Mouse (Mus musculus) C2C12 (cell line): Measurements from ENCODE around the gene Glyctk. TPM values are rescaled to one million over a fixed set of nuclear protein-coding genes. Genes with fewer than 3 reads are reported as not detected.
"Not testable (repeated sequence)": the region's sequence is repeated elsewhere in the genome, so short reads cannot be mapped to it uniquely, and the experiment has no call there.

ENCODE experiments used
- H3K27me3 ChIP-seq: one replicate; pipeline ENCODE4 v1.6.1; 2011; ENCODE audit not compliant: control insufficient read depth, insufficient read depth, insufficient read length
- H3K36me3 ChIP-seq: one replicate; pipeline ENCODE4 v1.6.1; 2011; ENCODE audit not compliant: control insufficient read depth, insufficient read depth
- H3K4me3 ChIP-seq: one replicate; pipeline ENCODE4 v1.5.1; 2011; ENCODE audit warnings: mild to moderate bottlenecking, control low read depth; ENCODE audit not compliant: poor library complexity, insufficient read depth, severe bottlenecking
- H3K79me2 ChIP-seq: one replicate; pipeline ENCODE4 v1.6.1; 2011; ENCODE audit not compliant: control insufficient read depth, insufficient read depth
- H3K79me3 ChIP-seq: one replicate; pipeline ENCODE4 v1.6.1; 2011; ENCODE audit warnings: low read depth, control low read depth
- H3ac ChIP-seq: one replicate; pipeline ENCODE3; 2011; ENCODE audit warnings: low read depth; ENCODE audit not compliant: control insufficient read depth, insufficient read length
- CEBPB ChIP-seq: IDR thresholded peaks from one replicate; pipeline ENCODE4 v1.6.1; 2011; ENCODE audit warnings: low read depth, mild to moderate bottlenecking, control low read depth, moderate library complexity
- CTCF ChIP-seq: IDR thresholded peaks from one replicate; pipeline ENCODE4 v1.5.1; 2011; ENCODE audit not compliant: control insufficient read depth, insufficient read depth, insufficient read length
- FOSL1 ChIP-seq: IDR thresholded peaks from one replicate; pipeline ENCODE4 v1.8.0; 2011; ENCODE audit warnings: mild to moderate bottlenecking, low read length; ENCODE audit not compliant: poor library complexity, insufficient read depth, severe bottlenecking
- MAX ChIP-seq: IDR thresholded peaks from one replicate; pipeline ENCODE4 v1.6.1; 2011; ENCODE audit warnings: mild to moderate bottlenecking, control low read depth
- MYOD1 ChIP-seq: IDR thresholded peaks from one replicate; pipeline ENCODE4 v1.6.1; 2011; ENCODE audit warnings: low read depth; ENCODE audit not compliant: control insufficient read depth, insufficient read length
- MYOG ChIP-seq: IDR thresholded peaks from one replicate; pipeline ENCODE4 v1.6.1; 2011; ENCODE audit not compliant: control insufficient read depth, insufficient read length; ENCODE audit errors: extremely low read depth
- USF1 ChIP-seq: IDR thresholded peaks from one replicate; pipeline ENCODE4 v1.6.1; 2011; ENCODE audit warnings: low read depth, mild to moderate bottlenecking, control low read depth, moderate library complexity
- polyA plus RNA-seq: library from polyadenylated mRNA; unstranded; fragments of >200 nt; fragmentation: generic; extraction: Trizol; gene quantifications from one replicate; pipeline ENCODE4 v1.2.1, GENCODE M21; 2012; ENCODE audit warnings: missing spikeins

Glyctk gene
- polyA plus RNA-seq, 1 experiment, result 1.4 TPM

GRCm38 (mm10) chr9:106173363-106173762 is 15.4 kb upstream of the Glyctk start:
- peaks cover 26% of the 10 kb centered on the region for H3K36me3 ChIP-seq
- H3K79me3 ChIP-seq, result peaks cover 67% of the 10 kb centered on the region
- no peak overlapping the region for H3ac ChIP-seq
- H3K27me3 ChIP-seq, result no peaks in the 10 kb centered on the region
- peak overlapping the region; percentile 2 for H3K4me3 ChIP-seq
- peaks cover 77% of the 10 kb centered on the region for H3K79me2 ChIP-seq
- no peak for TF ChIP-seq MAX
- TF ChIP-seq MYOG, result no peak
- TF ChIP-seq USF1, result no peak
- no peak for TF ChIP-seq CEBPB
- no peak for TF ChIP-seq MYOD1
- TF ChIP-seq FOSL1, result no peak
- TF ChIP-seq CTCF, result no peak

- H3K36me3 ChIP-seq, result peaks cover 17% of the 10 kb centered on the region
- TF ChIP-seq CEBPB (peak; percentile 64), CTCF (no peak)
- H3K79me2 ChIP-seq, result peaks cover 69% of the 10 kb centered on the region
- H3K4me3 ChIP-seq, result peak overlapping the region; percentile 76
- H3K79me3 ChIP-seq, result peaks cover 61% of the 10 kb centered on the region
- no peaks in the 10 kb centered on the region for H3K27me3 ChIP-seq
- H3ac ChIP-seq, result no peak overlapping the region
Measured at GRCm38 (mm10) chr9:106172527-106172926, 14.6 kb upstream of the Glyctk start.

GRCm38 (mm10) chr9:106171346-106172158 is 13.6 kb upstream of the Glyctk start:
- Histone ChIP-seq H3ac (peak overlapping the region; percentile 88), H3K79me2 (peaks cover 59% of the 10 kb centered on the region), H3K79me3 (peaks cover 55% of the 10 kb centered on the region), H3K36me3 (peaks cover 7% of the 10 kb centered on the region), H3K4me3 (peak overlapping the region; percentile 76), H3K27me3 (no peaks in the 10 kb centered on the region)
- no peak for TF ChIP-seq FOSL1
- no peak for TF ChIP-seq MAX
- TF ChIP-seq USF1, result no peak
- no peak for TF ChIP-seq MYOG
- TF ChIP-seq CTCF, result no peak
- no peak for TF ChIP-seq MYOD1
- TF ChIP-seq CEBPB, result no peak

- TF ChIP-seq MAX, result peak; percentile 91
- TF ChIP-seq MYOD1, result no peak
- peak within 1 kb of the TSS; percentile 88 for H3ac ChIP-seq
Measured at GRCm38 (mm10) chr9:106170556-106171345, 12.8 kb upstream of the Glyctk start, which contains the start of gene Wdr82. TSS of gene Wdr82 (plus strand) at chr9:106170928.

GRCm38 (mm10) chr9:106169917-106170316 is 12.0 kb upstream of the Glyctk start:
- TF ChIP-seq MYOD1, result no peak
- TF ChIP-seq MYOG, result no peak
- TF ChIP-seq USF1, result no peak
- no peak for TF ChIP-seq MAX
- TF ChIP-seq FOSL1, result no peak
- TF ChIP-seq CEBPB, result no peak
- TF ChIP-seq CTCF, result no peak
- peaks cover 43% of the 10 kb centered on the region for H3K79me2 ChIP-seq
- no peaks in the 10 kb centered on the region for H3K27me3 ChIP-seq
- no peaks in the 10 kb centered on the region for H3K36me3 ChIP-seq
- H3K79me3 ChIP-seq, result peaks cover 38% of the 10 kb centered on the region
- H3K4me3 ChIP-seq, result no peak overlapping the region
- H3ac ChIP-seq, result no peak overlapping the region

More at GRCm38 (mm10) chr9:106170556-106171345, 12.8 kb upstream of the Glyctk start, which contains the start of gene Wdr82:
- Histone ChIP-seq H3K79me3 (peaks cover 47% of the 10 kb centered on the region), H3K36me3 (no peaks in the 10 kb centered on the region), H3K79me2 (peaks cover 51% of the 10 kb centered on the region), H3K4me3 (peak within 1 kb of the TSS; percentile 76), H3K27me3 (no peaks in the 10 kb centered on the region)

- H3K4me3 ChIP-seq, H3K36me3 ChIP-seq, H3ac ChIP-seq, H3K27me3 ChIP-seq: not testable (repeated sequence)
- H3K79me2 ChIP-seq, result peaks cover 34% of the 10 kb centered on the region
- peaks cover 29% of the 10 kb centered on the region for H3K79me3 ChIP-seq
Measured at GRCm38 (mm10) chr9:106169006-106169405, 11.1 kb upstream of the Glyctk start.
